Mouse (Mus musculus) lung, postnatal 36 days (tissue): Measurements from ENCODE around the gene Trp53inp2.

Experiments
- DNase-seq: peaks from one replicate; pipeline ENCODE4 v3.0.0; 2022; ENCODE audit warnings: mixed read lengths

Gene Trp53inp2

DNA sequence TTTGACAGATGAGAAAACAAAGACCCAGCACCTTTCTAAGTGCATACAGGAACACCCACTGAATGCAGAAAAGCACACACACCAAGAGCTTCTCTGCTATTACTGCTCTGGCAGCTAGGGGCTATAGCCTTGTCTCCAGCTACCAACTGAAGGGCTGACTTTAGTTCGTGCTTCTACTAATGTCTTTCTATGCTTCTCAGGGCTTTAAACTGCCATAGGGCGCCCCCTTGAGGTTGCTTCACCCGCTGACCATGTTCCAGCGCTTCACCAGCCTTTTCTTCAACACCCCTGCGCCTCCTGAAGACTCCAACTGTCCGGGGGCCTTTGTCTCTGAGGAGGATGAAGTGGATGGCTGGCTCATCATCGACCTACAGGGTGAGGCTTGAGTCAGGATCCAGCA lies 4.2 kb downstream of the Trp53inp2 start:
- peak; percentile 94 for DNase-seq

GRCm38 (mm10) chr2:155385731-155386533 lies 5.1 kb downstream of the Trp53inp2 start:
- DNase-seq, result no peak

DNA sequence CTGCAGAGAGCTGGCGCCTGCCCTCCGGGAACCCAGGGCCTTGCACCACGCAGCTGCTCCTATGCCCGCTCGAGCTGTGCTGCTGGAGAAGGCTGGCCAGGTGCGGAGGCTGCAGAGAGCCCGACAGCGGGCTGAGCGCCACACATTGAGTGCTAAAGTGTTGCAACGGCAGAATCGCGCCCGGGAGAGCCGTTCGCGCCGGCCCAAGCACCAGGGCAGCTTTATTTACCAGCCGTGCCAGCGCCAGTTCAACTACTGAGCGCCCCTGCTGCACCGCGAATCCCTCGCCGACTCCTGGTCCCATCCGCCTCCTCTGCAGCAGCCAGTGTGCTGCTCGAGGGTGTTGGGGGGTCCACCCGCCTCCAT lies 5.7 kb downstream of the Trp53inp2 start:
- no peak for DNase-seq

- DNase-seq, result no peak
Measured at GRCm38 (mm10) chr2:155387052-155387451, 6.2 kb downstream of the Trp53inp2 start.

GRCm38 (mm10) chr2:155388573-155388972 lies 7.7 kb downstream of the Trp53inp2 start:
- DNase-seq, result no peak

DNA sequence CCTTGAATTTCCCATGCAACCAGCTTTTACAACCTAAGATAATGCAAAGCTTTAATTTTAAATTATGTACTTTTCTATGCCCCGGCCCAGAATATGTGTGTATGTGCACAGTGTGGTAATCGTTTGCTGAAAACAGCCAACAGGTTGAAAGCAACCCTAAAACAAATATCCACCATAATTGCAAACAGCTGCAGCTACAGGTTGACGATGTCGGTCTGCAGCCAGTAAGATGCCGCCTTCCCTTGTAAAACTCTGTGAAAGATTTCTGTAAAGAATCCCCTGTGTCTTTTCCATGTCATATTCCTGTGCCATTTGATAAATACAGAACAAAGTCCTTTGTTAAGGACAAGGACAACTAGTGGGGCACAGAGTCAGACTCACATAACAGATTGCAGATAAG lies 13.7 kb downstream of the Trp53inp2 start:
- DNase-seq, result no peak

DNA sequence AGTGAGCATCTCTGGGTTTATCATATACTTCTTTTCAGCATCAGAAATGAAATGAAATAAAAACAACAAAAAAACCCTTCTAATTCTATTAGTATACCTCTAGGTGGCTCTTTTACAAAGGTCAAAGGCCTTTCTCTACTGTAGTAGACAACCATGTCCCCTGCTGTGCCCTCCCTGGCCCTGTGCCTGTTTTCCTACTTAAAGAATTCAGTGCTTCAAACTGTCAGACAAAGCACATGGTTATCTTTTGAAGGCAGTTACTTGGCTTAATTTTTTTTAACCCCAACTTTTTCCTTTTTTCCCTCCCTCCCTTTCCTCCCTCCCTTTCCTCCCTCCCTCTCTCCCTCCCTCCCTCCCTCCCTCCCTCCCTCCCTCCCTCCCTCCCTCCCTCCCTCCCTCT lies 19.4 kb downstream of the Trp53inp2 start:
- DNase-seq, result no peak

GRCm38 (mm10) chr2:155401926-155402325 lies 21.1 kb downstream of the Trp53inp2 start:
- no peak for DNase-seq

DNA sequence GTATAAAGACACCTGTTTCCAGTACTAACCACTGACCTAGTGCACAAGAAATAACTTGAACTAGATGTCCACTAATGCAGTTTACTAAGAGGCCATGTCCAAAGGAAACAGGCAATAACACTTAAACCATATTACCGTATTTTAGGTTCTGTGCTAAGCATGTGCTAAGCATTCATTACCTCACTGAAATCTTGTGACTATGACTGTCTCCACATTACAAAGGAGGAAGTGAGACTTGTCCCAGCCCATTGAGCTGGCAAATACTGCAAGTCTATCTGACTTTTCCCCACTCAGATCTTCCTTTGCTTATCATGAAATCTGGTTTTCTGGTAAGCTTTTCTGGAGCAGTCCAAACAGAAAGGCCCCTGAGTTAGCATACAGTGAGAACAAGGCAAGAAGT lies 23.8 kb downstream of the Trp53inp2 start:
- peak; percentile 52 for DNase-seq

- no peak for DNase-seq
Measured at GRCm38 (mm10) chr2:155420911-155421310, 40.1 kb downstream of the Trp53inp2 start.

DNA sequence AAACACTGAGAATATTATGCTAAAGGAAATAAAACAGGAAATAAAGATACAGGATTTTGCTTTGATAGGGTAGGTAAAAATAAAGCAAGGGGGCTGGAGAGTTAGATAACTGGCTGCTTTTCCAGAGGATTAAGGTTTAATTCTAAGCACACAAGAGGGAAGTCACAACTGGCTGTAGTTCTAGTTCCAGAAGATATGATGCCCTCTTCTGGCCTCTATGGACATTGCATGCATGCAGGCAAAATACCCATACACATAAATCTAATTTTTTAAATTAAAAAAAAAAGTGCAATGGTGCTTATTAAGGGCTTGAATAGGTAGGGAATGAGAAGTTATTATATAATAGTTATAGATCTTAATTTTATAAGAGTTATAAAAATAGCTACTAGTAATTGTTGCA lies 55.6 kb downstream of the Trp53inp2 start:
- peak; percentile 54 for DNase-seq
